Mouse (Mus musculus) C2C12 (cell line): ENCODE results near the gene Osbpl3.

Experiments
- CEBPB ChIP-seq: IDR thresholded peaks from one replicate; pipeline ENCODE4 v1.6.1; 2011; ENCODE audit warnings: low read depth, mild to moderate bottlenecking, control low read depth, moderate library complexity
- CTCF ChIP-seq: IDR thresholded peaks from one replicate; pipeline ENCODE4 v1.5.1; 2011; ENCODE audit not compliant: control insufficient read depth, insufficient read depth, insufficient read length
- MAX ChIP-seq: IDR thresholded peaks from one replicate; pipeline ENCODE4 v1.6.1; 2011; ENCODE audit warnings: mild to moderate bottlenecking, control low read depth
- MYOD1 ChIP-seq: IDR thresholded peaks from one replicate; pipeline ENCODE4 v1.6.1; 2011; ENCODE audit warnings: low read depth; ENCODE audit not compliant: control insufficient read depth, insufficient read length
- MYOG ChIP-seq: IDR thresholded peaks from one replicate; pipeline ENCODE4 v1.6.1; 2011; ENCODE audit not compliant: control insufficient read depth, insufficient read length; ENCODE audit errors: extremely low read depth
- USF1 ChIP-seq: IDR thresholded peaks from one replicate; pipeline ENCODE4 v1.6.1; 2011; ENCODE audit warnings: low read depth, mild to moderate bottlenecking, control low read depth, moderate library complexity

DNA sequence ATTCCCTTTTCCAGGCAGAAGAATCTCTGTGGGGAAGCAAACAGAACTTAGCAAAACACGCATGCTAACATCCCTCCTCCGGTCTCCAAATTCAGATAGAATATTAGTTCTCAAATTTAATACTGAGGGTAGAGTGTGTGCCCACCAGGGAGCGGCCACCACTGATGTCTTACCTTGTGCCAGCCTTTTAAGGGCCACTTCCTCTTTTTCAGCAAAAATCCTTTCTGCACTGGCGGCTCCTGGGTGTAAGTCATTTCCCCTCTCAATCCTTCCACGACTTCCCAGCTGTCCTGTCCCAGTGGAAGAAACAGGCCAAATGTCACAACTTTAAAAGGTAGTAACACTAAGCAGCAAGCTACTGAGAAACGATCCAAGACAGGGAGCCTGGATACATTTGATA is 103.2 kb downstream of the Osbpl3 start:
- TF ChIP-seq USF1 (no peak), CTCF (no peak), MAX (no peak), CEBPB (no peak), MYOD1 (no peak), MYOG (no peak)
